ENCODE assay signal across 8 mouse cellular contexts in the genomic region with DNA sequence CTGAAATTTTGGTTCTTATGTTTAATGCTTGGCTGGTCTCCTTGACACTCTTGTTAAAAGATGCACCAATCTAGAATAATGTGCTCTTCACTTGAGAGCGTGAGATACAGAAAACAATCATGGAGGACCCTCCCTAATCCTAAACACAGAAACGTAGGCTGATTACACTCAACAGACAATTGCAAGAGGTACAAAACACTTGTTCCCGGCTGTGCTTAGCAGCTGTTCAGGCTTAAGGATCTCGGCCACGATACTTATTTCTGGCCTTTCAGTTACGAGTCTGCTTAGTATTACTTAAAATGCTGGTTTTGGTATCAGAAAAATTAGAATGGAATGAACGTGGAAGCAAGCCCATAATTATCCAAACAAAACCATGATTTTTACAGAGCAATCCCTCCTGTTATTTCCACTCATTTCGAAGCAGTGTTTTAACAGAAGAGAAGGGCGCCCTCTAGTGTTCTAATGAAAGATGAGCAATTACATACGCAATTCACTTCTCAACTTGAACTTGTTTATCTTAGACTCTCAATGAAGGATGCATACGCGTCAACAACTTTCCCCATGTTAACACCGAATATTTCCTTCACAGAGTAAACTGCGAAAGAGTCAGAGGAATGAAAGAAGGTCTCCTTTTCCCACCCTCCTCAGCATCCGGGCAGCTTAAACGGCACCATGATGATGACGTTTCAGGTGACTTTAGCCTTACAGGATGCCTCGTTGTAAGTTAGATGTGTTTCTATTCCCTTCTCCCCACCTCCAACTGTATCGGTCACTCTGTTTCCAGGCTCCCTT.
DNase-seq lines count a peak whose midpoint lies in the region; ATAC-seq lines count a peak whose summit lies in the region.

No protein-coding gene starts in this region.

- WGBS in limb, embryonic 13.5 days: 42% methylated on average over 19 of the region's 19 CpGs
- WGBS in limb, embryonic 10.5 days: 51% methylated on average over 19 of the region's 19 CpGs
- WGBS in forebrain, embryonic 13.5 days: 35% methylated on average over 19 of the region's 19 CpGs
- 49% methylated on average over 19 of the region's 19 CpGs for WGBS in kidney, embryonic 15.5 days

- H3K4me3 ChIP-seq in limb, embryonic 13.5 days: 0 out of 2 replicates have a peak overlapping the region, but pooled peaks have one; percentile 10
- no peak overlapping the region for H3K4me3 ChIP-seq in limb, embryonic 10.5 days
- H3K4me3 ChIP-seq in forebrain, embryonic 13.5 days: peak overlapping the region; percentile 17; the same call in 1 of the 2 replicates
- no peak overlapping the region for H3K4me3 ChIP-seq in kidney, embryonic 15.5 days (replicated peaks)

- H3K36me3 ChIP-seq in limb, embryonic 13.5 days: no peaks in the 10 kb centered on the region
- H3K36me3 ChIP-seq in limb, embryonic 10.5 days: no peaks in the 10 kb centered on the region
- no peaks in the 10 kb centered on the region for H3K36me3 ChIP-seq in forebrain, embryonic 13.5 days (ENCODE audit: poor library complexity, severe bottlenecking)
- no peaks in the 10 kb centered on the region for H3K36me3 ChIP-seq in kidney, embryonic 15.5 days

- H3K4me1 ChIP-seq in limb, embryonic 13.5 days: no peaks in the 10 kb centered on the region
- no peaks in the 10 kb centered on the region for H3K4me1 ChIP-seq in limb, embryonic 10.5 days
- H3K4me1 ChIP-seq in forebrain, embryonic 13.5 days: no peaks in the 10 kb centered on the region
- H3K4me1 ChIP-seq in kidney, embryonic 15.5 days: no peaks in the 10 kb centered on the region

- no peaks in the 10 kb centered on the region for H3K27me3 ChIP-seq in limb, embryonic 13.5 days
- H3K27me3 ChIP-seq in limb, embryonic 10.5 days (ENCODE audit: low read depth, poor library complexity, severe bottlenecking): no peaks in the 10 kb centered on the region
- H3K27me3 ChIP-seq in forebrain, embryonic 13.5 days: no peaks in the 10 kb centered on the region
- peaks cover 4% of the 10 kb centered on the region; the same call in 1 of the 2 replicates for H3K27me3 ChIP-seq in kidney, embryonic 15.5 days

- peak overlapping the region; percentile 29; the same call in 1 of the 2 replicates for H3K4me2 ChIP-seq in limb, embryonic 13.5 days (replicated peaks)
- H3K4me2 ChIP-seq in forebrain, embryonic 13.5 days: peak overlapping the region; percentile 46
- H3K4me2 ChIP-seq in kidney, embryonic 15.5 days: no peak overlapping the region

- H3K9me3 ChIP-seq in limb, embryonic 13.5 days: no peaks in the 10 kb centered on the region
- H3K9me3 ChIP-seq in limb, embryonic 10.5 days (replicated peaks): no peaks in the 10 kb centered on the region
- H3K9me3 ChIP-seq in forebrain, embryonic 13.5 days (replicated peaks): no peaks in the 10 kb centered on the region
- H3K9me3 ChIP-seq in kidney, embryonic 15.5 days (replicated peaks): no peaks in the 10 kb centered on the region

- no peak for DNase-seq in limb, embryonic 10.5 days (ENCODE audit: low spot score)
- DNase-seq in adipocyte (ENCODE audit: low spot score): peak; percentile 71
- DNase-seq in thymus, postnatal 4 days: no peak

- no peak overlapping the region for H3K9ac ChIP-seq in limb, embryonic 13.5 days
- H3K9ac ChIP-seq in forebrain, embryonic 13.5 days: no peak overlapping the region
- H3K9ac ChIP-seq in kidney, embryonic 15.5 days: no peak overlapping the region

- H3K27ac ChIP-seq in limb, embryonic 13.5 days: no peak overlapping the region
- no peak overlapping the region for H3K27ac ChIP-seq in limb, embryonic 10.5 days
- no peak overlapping the region for H3K27ac ChIP-seq in forebrain, embryonic 13.5 days
- no peak overlapping the region for H3K27ac ChIP-seq in kidney, embryonic 15.5 days

- 0 out of 2 replicates have a peak, but pooled peaks have one; percentile 36 for ATAC-seq in limb, embryonic 13.5 days (ENCODE audit: low FRiP score, low read depth)
- peak; percentile 74 for ATAC-seq in forebrain, embryonic 13.5 days
- ATAC-seq in kidney, embryonic 15.5 days (replicated peaks; ENCODE audit: low FRiP score): 0 out of 2 replicates have a peak, but pooled peaks have one; percentile 15
- ATAC-seq in megakaryocyte-erythroid progenitor cell, adult 5-6 weeks (replicated peaks; ENCODE audit: low FRiP score, low TSS enrichment, poor library complexity, severe bottlenecking): peak; percentile 86
- no peak for ATAC-seq in erythroid progenitor cell, adult 5-6 weeks (replicated peaks; ENCODE audit: low FRiP score, poor library complexity, severe bottlenecking)

Comparison
In these comparisons a context has a peak if more than half of its experiments do, and no peak if none do; other contexts are left out.
1. H3K4me3 ChIP-seq: peak in limb, embryonic 13.5 days (single experiment) and forebrain, embryonic 13.5 days (single experiment); none in limb, embryonic 10.5 days (single experiment) and kidney, embryonic 15.5 days (single experiment).